Mouse (Mus musculus): ENCODE measurements at regions not wholly inside any gene's neighbourhood (a gene's known extent, or its start where the extent isn't known, plus 50 kb on each side); places are given as distances from the start of the nearest gene placed in this dataset.
"Not testable (repeated sequence)": the region's sequence is repeated elsewhere in the genome, so short reads cannot be mapped to it uniquely, and the experiment has no call there.

GRCm38 (mm10) chr6:140243411-140244151 is 180.3 kb upstream of the Plekha5 start:
- DNase-seq (ENCODE audit: low spot score in 2 of 2): no peak
- no peak for TF ChIP-seq CTCF (conservative IDR thresholded peaks at IDR 0.05)

DNA sequence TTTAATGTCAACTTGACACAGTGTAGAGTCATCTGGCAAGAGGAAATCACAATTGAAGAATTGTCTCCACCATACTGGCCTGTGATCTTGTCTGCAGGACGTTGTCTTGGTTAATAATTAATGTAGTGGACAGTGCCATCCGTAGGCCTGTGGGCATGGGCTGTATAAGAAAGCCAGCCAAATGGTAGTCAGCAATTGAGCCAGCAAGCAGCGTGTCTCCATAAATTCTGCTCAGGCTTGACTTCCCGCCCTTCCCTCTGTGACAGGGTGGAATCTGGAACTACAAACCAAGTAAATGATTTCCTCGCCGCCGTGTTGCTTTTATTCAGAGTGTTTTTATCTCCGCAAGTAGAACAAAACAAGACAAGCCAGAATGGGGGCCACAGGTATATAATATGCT is 184.5 kb upstream of the Plekha5 start:
- Histone ChIP-seq H3K27ac (no peak overlapping the region), H3K4me3 (no peak overlapping the region)
- no peak for TF ChIP-seq CTCF (conservative IDR thresholded peaks at IDR 0.05)
- no peak for DNase-seq (ENCODE audit: low spot score in 2 of 2)

More at GRCm38 (mm10) chr6:140243411-140244151, 180.3 kb upstream of the Plekha5 start:
- Histone ChIP-seq H3K4me3 (no peak overlapping the region), H3K27ac (no peak overlapping the region)

DNA sequence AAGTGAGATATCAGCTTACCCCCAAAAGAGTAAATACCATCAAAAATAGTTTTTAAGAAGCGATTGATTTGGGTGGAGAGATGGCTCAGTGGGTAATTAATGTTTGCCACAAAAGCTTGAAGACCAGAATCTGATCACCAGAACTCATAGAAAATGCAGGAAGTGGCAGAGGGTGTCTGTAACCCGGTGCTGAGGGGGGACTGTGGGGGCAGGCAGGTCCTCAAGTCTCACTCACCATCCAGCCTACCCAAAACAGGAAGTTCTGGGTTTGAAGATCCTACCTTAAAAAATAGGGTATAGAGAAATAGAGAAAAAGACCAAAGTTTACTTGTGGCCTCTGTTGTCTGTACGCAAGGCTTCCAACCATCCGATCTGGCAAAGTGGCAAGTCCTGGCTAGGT is 190.3 kb upstream of the Plcz1 start:
- Histone ChIP-seq H3K27ac (no peak overlapping the region), H3K4me3 (no peak overlapping the region)
- TF ChIP-seq CTCF (conservative IDR thresholded peaks at IDR 0.05): no peak
- no peak for DNase-seq (ENCODE audit: low spot score in 2 of 2)

DNA sequence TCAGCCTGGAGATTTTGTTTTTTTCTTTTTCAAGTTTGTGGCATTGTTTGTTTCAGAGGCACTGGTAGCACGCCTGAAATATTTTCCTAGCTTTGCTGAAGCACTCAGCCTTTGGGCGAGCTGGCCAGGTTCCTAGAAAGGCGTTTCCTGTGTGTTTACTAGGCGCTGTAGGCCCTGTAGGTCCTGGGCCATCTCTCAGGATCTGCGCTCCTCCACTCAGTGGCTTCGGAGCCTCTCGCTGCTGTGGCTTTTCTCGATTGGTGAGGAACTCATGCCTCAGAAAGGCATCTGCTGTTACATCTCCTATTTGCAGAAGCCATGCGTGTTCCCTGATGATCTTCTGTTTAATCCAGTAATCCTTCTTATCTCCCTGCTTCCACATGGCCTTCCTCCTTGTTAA is 188.0 kb upstream of the Plcz1 start:
- TF ChIP-seq CTCF (conservative IDR thresholded peaks at IDR 0.05): no peak
- DNase-seq (ENCODE audit: low spot score in 2 of 2): no peak
- Histone ChIP-seq H3K4me3 (no peak overlapping the region), H3K27ac (peak overlapping the region; percentile 56; the same call in 1 of the 2 replicates)

- Histone ChIP-seq H3K27ac (no peak overlapping the region), H3K4me3 (no peak overlapping the region)
- no peak for TF ChIP-seq CTCF (conservative IDR thresholded peaks at IDR 0.05)
- DNase-seq (ENCODE audit: low spot score in 2 of 2): no peak
Observed at GRCm38 (mm10) chr6:140228741-140229140, 187.5 kb upstream of the Plcz1 start.

- no peak for TF ChIP-seq CTCF (conservative IDR thresholded peaks at IDR 0.05)
- Histone ChIP-seq H3K4me3 (no peak overlapping the region), H3K27ac (peak overlapping the region; percentile 39; the same call in 1 of the 2 replicates)
- DNase-seq (ENCODE audit: low spot score in 2 of 2): no peak
Observed at GRCm38 (mm10) chr6:140222534-140223324, 181.5 kb upstream of the Plcz1 start.

DNA sequence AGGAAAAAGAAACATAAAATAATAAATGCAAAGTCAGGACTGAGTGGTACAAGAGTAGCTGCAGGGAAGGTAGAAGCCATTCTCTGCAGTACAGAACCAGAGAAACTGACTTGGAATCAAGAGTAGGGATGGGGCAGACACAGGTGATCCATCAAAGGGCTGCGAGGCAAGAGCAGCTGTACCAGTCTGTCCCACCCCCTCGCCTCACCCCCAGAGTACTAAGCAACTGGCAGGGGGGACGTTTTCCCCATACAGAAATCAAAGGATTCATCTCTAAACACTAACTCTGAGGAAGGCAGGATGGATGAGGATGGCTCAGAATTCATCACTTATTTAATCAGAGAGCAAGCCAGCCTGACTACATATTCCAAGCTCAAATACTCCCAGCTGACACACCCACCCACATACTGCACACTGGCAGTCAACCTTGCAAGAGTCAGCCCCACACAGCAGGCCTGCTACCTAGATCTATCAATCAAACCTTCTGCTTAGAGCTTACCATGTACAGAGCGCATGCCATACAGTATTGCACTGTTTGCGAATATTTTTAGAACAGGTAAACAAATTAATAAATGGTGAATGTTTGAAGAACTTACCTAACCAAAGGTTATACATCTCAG is 180.5 kb upstream of the Plcz1 start:
- DNase-seq (ENCODE audit: low spot score in 2 of 2): peak; percentile 32 to 53
- H3K4me3 ChIP-seq: no peak overlapping the region
- H3K27ac ChIP-seq: peak overlapping the region; percentile 84
- TF ChIP-seq CTCF (conservative IDR thresholded peaks at IDR 0.05): no peak

GRCm38 (mm10) chr6:140218789-140219188 is 177.5 kb upstream of the Plcz1 start:
- no peak for DNase-seq (ENCODE audit: low spot score in 2 of 2)
- H3K4me3 ChIP-seq: no peak overlapping the region
- TF ChIP-seq CTCF (conservative IDR thresholded peaks at IDR 0.05): no peak

GRCm38 (mm10) chr6:140212403-140212802 is 171.1 kb upstream of the Plcz1 start:
- Histone ChIP-seq H3K27ac (no peak overlapping the region), H3K4me3 (no peak overlapping the region)
- TF ChIP-seq CTCF (conservative IDR thresholded peaks at IDR 0.05): peak; percentile 43
- DNase-seq (ENCODE audit: low spot score in 2 of 2): no peak

More at GRCm38 (mm10) chr6:140218789-140219188, 177.5 kb upstream of the Plcz1 start:
- H3K27ac ChIP-seq: no peak overlapping the region

- H3K4me3 ChIP-seq: no peak overlapping the region
- no peak for TF ChIP-seq CTCF (conservative IDR thresholded peaks at IDR 0.05)
- H3K27ac ChIP-seq: 0 out of 2 replicates have a peak overlapping the region, but pooled peaks have one; percentile 18
- DNase-seq (ENCODE audit: low spot score in 2 of 2): no peak
Observed at GRCm38 (mm10) chr6:140210141-140210540, 168.9 kb upstream of the Plcz1 start.

DNA sequence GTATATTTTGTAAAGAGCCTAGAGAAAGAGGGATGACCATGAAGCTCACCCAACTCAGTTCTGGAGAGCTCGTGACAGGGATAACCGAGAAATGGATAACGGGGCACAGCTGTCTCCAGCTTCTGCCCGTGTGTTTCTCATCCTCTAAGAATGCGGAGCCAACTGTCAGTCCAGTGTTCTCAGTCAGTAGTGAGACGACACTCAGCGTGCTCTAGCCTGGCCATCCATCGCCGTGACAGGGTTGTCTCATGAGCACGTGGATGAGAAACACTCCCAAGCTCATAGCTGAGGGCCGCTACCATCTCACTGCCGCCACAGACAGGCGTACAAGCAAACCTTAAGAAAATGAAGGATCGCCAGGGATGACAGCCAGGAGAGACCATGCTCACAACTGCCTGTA is 167.8 kb upstream of the Plcz1 start:
- no peak for TF ChIP-seq CTCF (conservative IDR thresholded peaks at IDR 0.05)
- no peak for DNase-seq (ENCODE audit: low spot score in 2 of 2)
- H3K27ac ChIP-seq: no peak overlapping the region
- H3K4me3 ChIP-seq: no peak overlapping the region

DNA sequence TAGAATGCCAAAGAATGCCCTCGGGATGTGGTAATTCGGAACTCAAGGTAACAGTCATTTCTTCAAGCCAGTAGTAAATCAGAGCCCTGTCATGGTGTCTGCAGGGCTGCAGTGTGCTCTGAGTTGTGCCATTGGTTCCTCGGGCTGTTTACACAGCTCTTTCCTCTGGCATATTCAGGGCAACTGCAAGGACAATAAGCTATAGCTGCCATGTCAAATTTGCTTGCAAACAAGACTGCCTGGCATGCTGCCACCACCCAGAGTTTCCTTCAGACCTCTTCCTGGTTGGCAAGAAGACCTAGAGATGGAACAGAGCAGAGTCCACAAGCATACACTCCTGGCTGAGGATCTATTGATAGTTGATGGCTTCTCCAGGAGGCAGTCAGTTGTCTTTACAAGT is 167.1 kb upstream of the Plcz1 start:
- DNase-seq (ENCODE audit: low spot score in 2 of 2): no peak
- Histone ChIP-seq H3K27ac (no peak overlapping the region), H3K4me3 (no peak overlapping the region)
- no peak for TF ChIP-seq CTCF (conservative IDR thresholded peaks at IDR 0.05)

DNA sequence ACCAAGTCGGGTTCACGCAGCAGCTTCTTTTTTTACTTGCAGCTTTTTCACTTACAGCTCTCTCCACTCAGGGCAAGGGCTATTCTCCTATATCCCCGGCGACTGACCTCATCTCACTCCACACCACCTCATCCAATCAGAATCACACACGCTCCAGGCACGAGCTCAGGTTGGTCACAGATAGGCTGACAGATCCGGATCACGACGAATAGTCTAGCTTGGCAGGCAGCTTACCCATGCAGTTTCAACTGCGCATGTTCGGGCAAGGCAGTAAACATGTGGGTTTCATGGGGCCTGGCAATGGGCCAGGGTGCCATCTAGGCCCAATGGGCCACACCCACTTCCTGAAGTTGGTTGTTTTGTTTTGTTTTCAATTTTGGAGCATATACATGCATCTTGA is 165.4 kb upstream of the Plcz1 start:
- H3K27ac ChIP-seq; DNase-seq (ENCODE audit: low spot score in 2 of 2); H3K4me3 ChIP-seq: not testable (repeated sequence)
